In genomic region chr4:110250055-110250454, GRCm38 (mm10) we compare ENCODE assay signal across 17 mouse cellular contexts.
DNase-seq lines count a peak whose midpoint lies in the region; ATAC-seq and TF ChIP-seq lines count a peak whose summit lies in the region.
"Had no signal": no experiment of that assay in that cellular context is flagged by ENCODE, and none has a peak within 500 bp of the region (broad histone marks: within the 10 kb centered on the region; RNA-seq: fewer than 3 reads in every experiment).

No protein-coding gene starts in this region.

- no peak overlapping the region for H3K27ac ChIP-seq in forebrain, embryonic 14.5 days (ENCODE audit: low read depth, low read length)
- no peak overlapping the region for H3K27ac ChIP-seq in forebrain, embryonic 10.5 days
- peak overlapping the region; percentile 50; the same call in 1 of the 2 replicates for H3K27ac ChIP-seq in left cerebral cortex, adult 2 months
- no peak overlapping the region for H3K27ac ChIP-seq in forebrain, embryonic 16.5 days (ENCODE audit: low read length)
- H3K27ac ChIP-seq: embryonic facial prominence, embryonic 10.5 days; embryonic facial prominence, embryonic 12.5 days had no signal

- H3K4me2 ChIP-seq in forebrain, embryonic 14.5 days (ENCODE audit: low read length): no peak overlapping the region
- H3K4me2 ChIP-seq in forebrain, embryonic 16.5 days (ENCODE audit: low read length): no peak overlapping the region
- H3K4me2 ChIP-seq: embryonic facial prominence, embryonic 12.5 days had no signal

- no peak for ATAC-seq in forebrain, embryonic 14.5 days
- peak; percentile 51; the same call in 1 of the 2 replicates for ATAC-seq in forebrain, embryonic 16.5 days

- peaks cover 51% of the 10 kb centered on the region for H3K36me3 ChIP-seq in forebrain, embryonic 14.5 days (ENCODE audit: control insufficient read depth, insufficient read depth, low read length)
- peaks cover 9% of the 10 kb centered on the region; the same call in 1 of the 2 replicates for H3K36me3 ChIP-seq in forebrain, embryonic 10.5 days (replicated peaks)
- peaks cover 19% of the 10 kb centered on the region; the same call in 1 of the 2 replicates for H3K36me3 ChIP-seq in forebrain, embryonic 16.5 days (ENCODE audit: control insufficient read depth, insufficient read depth)
- H3K36me3 ChIP-seq: embryonic facial prominence, embryonic 10.5 days; embryonic facial prominence, embryonic 12.5 days had no signal

- 68% methylated on average over 3 of the region's 3 CpGs for WGBS in forebrain, embryonic 14.5 days
- 76% methylated on average over 3 of the region's 3 CpGs for WGBS in forebrain, embryonic 10.5 days
- 51% methylated on average over 3 of the region's 3 CpGs for WGBS in forebrain, embryonic 16.5 days

- no peak overlapping the region for H3K4me3 ChIP-seq in forebrain, embryonic 14.5 days (ENCODE audit: low read depth, low read length)
- no peak overlapping the region for H3K4me3 ChIP-seq in forebrain, embryonic 10.5 days
- no peak overlapping the region for H3K4me3 ChIP-seq in left cerebral cortex, adult 2 months
- H3K4me3 ChIP-seq in forebrain, embryonic 16.5 days (replicated peaks; ENCODE audit: low read length): no peak overlapping the region
- H3K4me3 ChIP-seq: embryonic facial prominence, embryonic 10.5 days; embryonic facial prominence, embryonic 12.5 days had no signal

- TF ChIP-seq CTCF in left cerebral cortex, adult 2 months (IDR thresholded peaks at IDR 0.05): no peak

- peak; percentile 17 for DNase-seq in forebrain, embryonic 14.5 days (ENCODE audit: low spot score)
- DNase-seq in forebrain, embryonic 10.5 days (ENCODE audit: extremely low spot score, low spot score): no peak
- DNase-seq in left cerebral cortex, adult 2 months (ENCODE audit: extremely low spot score in 1 of 2, low spot score in 2 of 2): no peak
- DNase-seq in left cerebral cortex, postnatal 10 days (ENCODE audit: extremely low spot score in 1 of 2, low spot score in 2 of 2): no peak
- no peak for DNase-seq in right cerebral cortex, postnatal 10 days (ENCODE audit: low spot score in 2 of 2)
- no peak for DNase-seq in urinary bladder, postnatal 10 days (ENCODE audit: low spot score)
- DNase-seq: adrenal gland, adult 2 months; adrenal gland, postnatal 10 days; adrenal gland, postnatal 25 days; cerebellum, adult 11-12 months; cerebellum, adult 2 months; cerebellum, adult 9-10 months; cerebellum, postnatal 10 days; cerebellum, postnatal 25 days had no signal

- no peaks in the 10 kb centered on the region for H3K4me1 ChIP-seq in forebrain, embryonic 14.5 days (ENCODE audit: control insufficient read depth, insufficient read depth, low read length)
- 0 out of 2 replicates have a peak, but pooled peaks cover 1% of the 10 kb centered on the region for H3K4me1 ChIP-seq in forebrain, embryonic 10.5 days
- peaks cover 3% of the 10 kb centered on the region; the same call in 1 of the 2 replicates for H3K4me1 ChIP-seq in forebrain, embryonic 16.5 days (replicated peaks; ENCODE audit: control insufficient read depth, insufficient read depth, low read length)
- H3K4me1 ChIP-seq: embryonic facial prominence, embryonic 10.5 days; embryonic facial prominence, embryonic 12.5 days had no signal

- H3K9me3 ChIP-seq in forebrain, embryonic 14.5 days (replicated peaks; ENCODE audit: control insufficient read depth, low read length): no peaks in the 10 kb centered on the region
- H3K9me3 ChIP-seq in forebrain, embryonic 10.5 days: no peaks in the 10 kb centered on the region
- no peaks in the 10 kb centered on the region for H3K9me3 ChIP-seq in forebrain, embryonic 16.5 days (ENCODE audit: control insufficient read depth, low read length)
- H3K9me3 ChIP-seq: embryonic facial prominence, embryonic 10.5 days; embryonic facial prominence, embryonic 12.5 days had no signal

- no peak overlapping the region for H3K9ac ChIP-seq in forebrain, embryonic 14.5 days (ENCODE audit: low read length)
- no peak overlapping the region for H3K9ac ChIP-seq in forebrain, embryonic 16.5 days (replicated peaks; ENCODE audit: low read depth, low read length)
- H3K9ac ChIP-seq: embryonic facial prominence, embryonic 12.5 days had no signal

- H3K27me3 ChIP-seq in forebrain, embryonic 14.5 days (replicated peaks; ENCODE audit: control insufficient read depth, insufficient read depth, low read length): no peaks in the 10 kb centered on the region
- no peaks in the 10 kb centered on the region for H3K27me3 ChIP-seq in forebrain, embryonic 10.5 days (ENCODE audit: poor library complexity, severe bottlenecking)
- no peaks in the 10 kb centered on the region for H3K27me3 ChIP-seq in forebrain, embryonic 16.5 days (replicated peaks; ENCODE audit: control insufficient read depth, insufficient read depth, low read length)
- H3K27me3 ChIP-seq: embryonic facial prominence, embryonic 12.5 days had no signal

- intact Hi-C loops in left cerebral cortex, adult 2 months (cut with DNase I): no loop called here
- intact Hi-C loops in left cerebral cortex, postnatal 10 days (cut with DNase I): no loop called here
